Mouse (Mus musculus) embryonic fibroblast, embryonic 13.5 days (primary cell): ENCODE results near the gene Racgap1. TPM values are rescaled to one million over a fixed set of nuclear protein-coding genes. Genes with fewer than 3 reads are reported as not detected.

Source experiments
- H3K27ac ChIP-seq: 2 replicates; pipeline ENCODE4 v1.5.1; 2012; ENCODE audit warnings: low read length, control low read depth, inconsistent platforms; ENCODE audit not compliant: insufficient read depth
- H3K4me1 ChIP-seq: 2 replicates; pipeline ENCODE4 v1.6.1; 2011; ENCODE audit warnings: low read length; ENCODE audit not compliant: control insufficient read depth, insufficient read depth
- H3K4me3 ChIP-seq: 2 replicates; pipeline ENCODE4 v1.5.1; 2011; ENCODE audit warnings: mild to moderate bottlenecking, control low read depth, low read length; ENCODE audit not compliant: insufficient read depth
- CTCF ChIP-seq: IDR thresholded peaks from 2 replicates; pipeline ENCODE4 v1.5.1; 2011; ENCODE audit warnings: mild to moderate bottlenecking, control low read depth, low read length, moderate library complexity, borderline replicate concordance; ENCODE audit not compliant: insufficient read depth
- POLR2A ChIP-seq: IDR thresholded peaks from 2 replicates; pipeline ENCODE4 v1.6.1; 2011; ENCODE audit warnings: low read depth, mild to moderate bottlenecking, control low read depth, low read length, moderate library complexity
- polyA plus RNA-seq: library from polyadenylated mRNA; stranded (reverse); fragments of >200 nt; gene quantifications from 2 replicates; pipeline ENCODE4 v1.2.4, GENCODE M21; 2011; ENCODE audit warnings: low read depth; ENCODE audit not compliant: missing spikeins, insufficient read length

Racgap1 gene
- polyA plus RNA-seq, 1 experiment, result 72.4 TPM

- TF ChIP-seq CTCF (no peak), POLR2A (no peak)
- Histone ChIP-seq H3K4me1 (no peaks in the 10 kb centered on the region), H3K4me3 (no peak within 1 kb of the TSS), H3K27ac (no peak within 1 kb of the TSS)
Observed at GRCm38 (mm10) chr15:99578802-99579485, 72.5 kb downstream of the Racgap1 start, which contains the start of gene Aqp2. Gene Aqp2, plus strand, starts transcription at chr15:99579055.

Other genes with a start within 250 kb of the Racgap1 start
- 11.6 and 18.6 TPM in 2 replicates for gene Nckap5l, start 193.9 kb downstream of the Racgap1 start, polyA plus RNA-seq
- gene Bcdin3d, start 176.9 kb downstream of the Racgap1 start, polyA plus RNA-seq, result 3.5 and 5.8 TPM in 2 replicates
- gene Faim2, start 123.5 kb downstream of the Racgap1 start, polyA plus RNA-seq, result 1.4 TPM in 1 of 2 replicates, not detected in the other
- gene Aqp2, start 72.6 kb downstream of the Racgap1 start, polyA plus RNA-seq, result not detected in 2 replicates
- 4.2 and 7.0 TPM in 2 replicates for gene Aqp5, start 60.9 kb downstream of the Racgap1 start, polyA plus RNA-seq
- gene Aqp6, start 50.3 kb downstream of the Racgap1 start, polyA plus RNA-seq, result not detected in 2 replicates
- gene Asic1, start 18.7 kb upstream of the Racgap1 start, polyA plus RNA-seq, result 0.65 and 1.0 TPM in 2 replicates
- 28.1 and 36.8 TPM in 2 replicates for gene Smarcd1, start 50.5 kb upstream of the Racgap1 start, polyA plus RNA-seq
- gene Gm17349, start 53.8 kb upstream of the Racgap1 start, polyA plus RNA-seq, result not detected in 2 replicates
- gene Gpd1, start 65.9 kb upstream of the Racgap1 start, polyA plus RNA-seq, result 0.53 and 0.54 TPM in 2 replicates
- gene Cox14, start 74.0 kb upstream of the Racgap1 start, polyA plus RNA-seq, result 58.2 and 66.5 TPM in 2 replicates
- gene Cers5, start 121.2 kb upstream of the Racgap1 start, polyA plus RNA-seq, result 75.9 and 82.1 TPM in 2 replicates
- 172 and 199 TPM in 2 replicates for gene Lima1, start 223.8 kb upstream of the Racgap1 start, polyA plus RNA-seq